Mouse (Mus musculus) testis, adult 2 months (tissue): Measurements from ENCODE around the gene Gimd1.

Experiments
- CTCF ChIP-seq: fragments of 200-500 bp; IDR thresholded peaks from 2 replicates; pipeline ENCODE4 v1.5.1; 2012; ENCODE audit warnings: low read depth, mild to moderate bottlenecking, inconsistent platforms, low read length, moderate library complexity; ENCODE audit not compliant: control insufficient read depth, insufficient read depth, insufficient replicate concordance
- POLR2A ChIP-seq: fragments of 200-500 bp; IDR thresholded peaks from 2 replicates; pipeline ENCODE4 v1.6.1; 2012; ENCODE audit warnings: low read depth, mild to moderate bottlenecking, inconsistent platforms, low read length, moderate library complexity; ENCODE audit not compliant: control insufficient read depth

DNA sequence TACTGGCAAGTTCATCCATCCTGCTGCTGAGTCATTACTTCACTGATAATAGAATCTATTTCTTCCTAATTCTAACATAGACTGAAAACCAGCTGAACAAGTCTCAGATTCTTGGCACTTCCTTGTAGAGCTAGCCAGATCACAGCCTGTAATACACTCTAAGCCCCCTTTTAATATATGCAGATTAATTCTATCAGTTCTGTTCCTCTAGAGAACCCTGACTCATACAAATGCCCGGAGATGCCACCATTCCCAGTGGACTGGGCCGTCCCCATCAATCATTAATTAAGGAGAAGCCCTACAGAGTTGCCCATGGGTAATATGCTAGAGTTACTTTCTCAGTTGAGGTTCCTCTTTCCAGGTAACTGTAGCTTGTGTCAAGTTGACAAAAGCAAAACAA, 26.3 kb downstream of the Gimd1 start:
- TF ChIP-seq POLR2A (no peak), CTCF (no peak)
